Mouse (Mus musculus) neural tube, embryonic 11.5 days (tissue): ENCODE results near the gene Commd3. TPM values are rescaled to one million over a fixed set of nuclear protein-coding genes. Genes with fewer than 3 reads are reported as not detected.

Experiments used
- ATAC-seq: fragments of 200-750 bp; cut with Nextera tagmentation; 2 replicates; pipeline ENCODE4 v1.8.0; 2017; ENCODE audit warnings: moderate number of reproducible peaks, mild to moderate bottlenecking, moderate TSS enrichment, moderate library complexity; ENCODE audit not compliant: insufficient read depth, low FRiP score, low TSS enrichment
- DNase-seq: peaks from one replicate; pipeline ENCODE4 v3.0.0-alpha.2; 2015; ENCODE audit warnings: low spot score
- H3K27ac ChIP-seq: fragments of 300-500 bp; sonication (generic); 2 replicates; pipeline ENCODE4 v1.5.1; 2014; ENCODE audit warnings: low read depth, mild to moderate bottlenecking, low read length
- H3K27me3 ChIP-seq: fragments of 300-500 bp; sonication (generic); 2 replicates; pipeline ENCODE4 v1.6.1; 2014; ENCODE audit warnings: mild to moderate bottlenecking, low read length, mixed read lengths; ENCODE audit not compliant: control insufficient read depth, insufficient read depth
- H3K36me3 ChIP-seq: fragments of 300-500 bp; sonication (generic); 2 replicates; pipeline ENCODE4 v1.6.1; 2014; ENCODE audit warnings: mild to moderate bottlenecking, low read length, moderate library complexity, mixed read lengths; ENCODE audit not compliant: control insufficient read depth, insufficient read depth
- H3K4me1 ChIP-seq: fragments of 300-500 bp; sonication (generic); 2 replicates; pipeline ENCODE4 v1.6.1; 2014; ENCODE audit warnings: low read length, mixed read lengths; ENCODE audit not compliant: control insufficient read depth, insufficient read depth
- H3K4me2 ChIP-seq: fragments of 300-500 bp; sonication (generic); 2 replicates; pipeline ENCODE4 v1.6.1; 2014; ENCODE audit warnings: low read depth, mild to moderate bottlenecking, moderate library complexity
- H3K4me3 ChIP-seq: fragments of 300-500 bp; sonication (generic); 2 replicates; pipeline ENCODE4 v1.5.1; 2014; ENCODE audit warnings: low read depth, low read length
- H3K9ac ChIP-seq: fragments of 300-500 bp; sonication (generic); 2 replicates; pipeline ENCODE4 v1.6.1; 2014; ENCODE audit warnings: mild to moderate bottlenecking, low read length
- H3K9me3 ChIP-seq: fragments of 300-500 bp; sonication (generic); 2 replicates; pipeline ENCODE4 v1.6.1; 2016; ENCODE audit warnings: low read length; ENCODE audit not compliant: control insufficient read depth
- WGBS: fragments of 180-500 bp; shearing (Covaris S2); extraction: QIAGEN DNeasy Blood & Tissue Kit; methylation state at CpG from one replicate; pipeline ENCODE4 v1.1.7; 2014; 5-methylcytosine and 5-hydroxymethylcytosine counted together
- polyA plus RNA-seq: library from polyadenylated mRNA; unstranded; fragments of >200 nt; fragmentation: Nextera tagmentation; extraction: Ambion mirVana; gene quantifications from 2 replicates; pipeline ENCODE4 v1.2.1, GENCODE M21; 2014

Gene Commd3
- polyA plus RNA-seq, 1 experiment from 2014 or later: 145 TPM

GRCm38 (mm10) chr2:18673766-18674165 is 1.6 kb downstream of the Commd3 start:
- Histone ChIP-seq H3K36me3 (no peaks in the 10 kb centered on the region), H3K4me3 (no peak overlapping the region), H3K27me3 (peaks cover 4% of the 10 kb centered on the region), H3K4me1 (peaks cover 8% of the 10 kb centered on the region; the same call in 1 of the 2 replicates), H3K9ac (no peak overlapping the region), H3K27ac (no peak overlapping the region), H3K4me2 (no peak overlapping the region), H3K9me3 (no peaks in the 10 kb centered on the region)
- DNase-seq: no peak
- no peak for ATAC-seq
- 18% methylated on average over 4 of the region's 4 CpGs for WGBS

- no peak overlapping the region for H3K4me2 ChIP-seq
- H3K36me3 ChIP-seq: no peaks in the 10 kb centered on the region
- no peak overlapping the region for H3K9ac ChIP-seq
- no peak for ATAC-seq
- H3K9me3 ChIP-seq: no peaks in the 10 kb centered on the region
- no peak overlapping the region for H3K27ac ChIP-seq
- 26% methylated on average over 4 of the region's 4 CpGs for WGBS
- H3K4me1 ChIP-seq: peaks cover 8% of the 10 kb centered on the region; the same call in 1 of the 2 replicates
- peaks cover 8% of the 10 kb centered on the region for H3K27me3 ChIP-seq
- no peak overlapping the region for H3K4me3 ChIP-seq
- DNase-seq: no peak
Measured at GRCm38 (mm10) chr2:18674193-18674902, 2.2 kb downstream of the Commd3 start.

GRCm38 (mm10) chr2:18675681-18676456 is 3.7 kb downstream of the Commd3 start:
- DNase-seq (peak; percentile 60), ATAC-seq (no peak)
- H3K27me3 ChIP-seq: peaks cover 21% of the 10 kb centered on the region

GRCm38 (mm10) chr2:18676457-18676935 is 4.3 kb downstream of the Commd3 start:
- H3K4me2 ChIP-seq: peak overlapping the region; percentile 90
- H3K9me3 ChIP-seq: no peaks in the 10 kb centered on the region
- WGBS: 2% methylated on average over 10 of the region's 64 CpGs
- peak overlapping the region; percentile 90 for H3K4me3 ChIP-seq
- H3K27me3 ChIP-seq: peaks cover 25% of the 10 kb centered on the region
- ATAC-seq: peak; percentile 90
- H3K27ac ChIP-seq: peak overlapping the region; percentile 98
- H3K36me3 ChIP-seq: no peaks in the 10 kb centered on the region
- peak; percentile 90 for DNase-seq
- peaks cover 18% of the 10 kb centered on the region for H3K4me1 ChIP-seq
- H3K9ac ChIP-seq: peak overlapping the region; percentile 97

More at GRCm38 (mm10) chr2:18675681-18676456, 3.7 kb downstream of the Commd3 start:
- WGBS: under 1% methylated on average over 42 of the region's 42 CpGs
- Histone ChIP-seq H3K9ac (peak overlapping the region; percentile 97), H3K9me3 (no peaks in the 10 kb centered on the region), H3K4me1 (peaks cover 14% of the 10 kb centered on the region), H3K27ac (peak overlapping the region; percentile 98; the same call in 1 of the 2 replicates), H3K4me2 (peak overlapping the region; percentile 90), H3K4me3 (peak overlapping the region; percentile 90), H3K36me3 (no peaks in the 10 kb centered on the region)

GRCm38 (mm10) chr2:18676936-18677491 is 4.8 kb downstream of the Commd3 start, which contains the start of gene Bmi1:
Gene Bmi1 (plus strand): TSS chr2:18677018.
- DNase-seq (peak; percentile 80), ATAC-seq (peak; percentile 65)
- H3K36me3 ChIP-seq: no peaks in the 10 kb centered on the region
- H3K27me3 ChIP-seq: peaks cover 26% of the 10 kb centered on the region
- peaks cover 18% of the 10 kb centered on the region for H3K4me1 ChIP-seq
- peak within 1 kb of the TSS; percentile 97 for H3K9ac ChIP-seq
- H3K4me2 ChIP-seq: peak within 1 kb of the TSS; percentile 90
- peak within 1 kb of the TSS; percentile 98 for H3K27ac ChIP-seq
- WGBS: 0% methylated on average over 44 of the region's 77 CpGs
- H3K4me3 ChIP-seq: peak within 1 kb of the TSS; percentile 90
- H3K9me3 ChIP-seq: no peaks in the 10 kb centered on the region

GRCm38 (mm10) chr2:18677631-18678471 is 5.7 kb downstream of the Commd3 start:
- ATAC-seq (peak; percentile 12), DNase-seq (peak; percentile 76)
- peak overlapping the region; percentile 97 for H3K9ac ChIP-seq
- H3K9me3 ChIP-seq: no peaks in the 10 kb centered on the region
- peak overlapping the region; percentile 98 for H3K27ac ChIP-seq
- no peaks in the 10 kb centered on the region for H3K36me3 ChIP-seq
- peaks cover 33% of the 10 kb centered on the region for H3K27me3 ChIP-seq
- peak overlapping the region; percentile 90 for H3K4me3 ChIP-seq
- 0% methylated on average over 38 of the region's 55 CpGs for WGBS
- H3K4me2 ChIP-seq: peak overlapping the region; percentile 90
- peaks cover 18% of the 10 kb centered on the region for H3K4me1 ChIP-seq

GRCm38 (mm10) chr2:18679701-18680100 is 7.5 kb downstream of the Commd3 start:
- DNase-seq: no peak
- peaks cover 37% of the 10 kb centered on the region for H3K27me3 ChIP-seq
- H3K9me3 ChIP-seq: no peaks in the 10 kb centered on the region
- no peaks in the 10 kb centered on the region for H3K36me3 ChIP-seq
- no peak for ATAC-seq
- no peak overlapping the region for H3K9ac ChIP-seq
- no peak overlapping the region for H3K27ac ChIP-seq
- no peak overlapping the region for H3K4me2 ChIP-seq
- no peak overlapping the region for H3K4me3 ChIP-seq
- 9% methylated on average over 2 of the region's 2 CpGs for WGBS
- peaks cover 18% of the 10 kb centered on the region for H3K4me1 ChIP-seq

GRCm38 (mm10) chr2:18680501-18680900 is 8.3 kb downstream of the Commd3 start:
- H3K9me3 ChIP-seq: no peaks in the 10 kb centered on the region
- H3K27ac ChIP-seq: no peak overlapping the region
- peak overlapping the region; percentile 62 for H3K4me2 ChIP-seq
- DNase-seq (no peak), ATAC-seq (no peak)
- no peak overlapping the region for H3K9ac ChIP-seq
- no peaks in the 10 kb centered on the region for H3K36me3 ChIP-seq
- H3K4me1 ChIP-seq: peaks cover 18% of the 10 kb centered on the region
- 0% methylated on average over 4 of the region's 4 CpGs for WGBS
- H3K4me3 ChIP-seq: peak overlapping the region; percentile 19
- H3K27me3 ChIP-seq: peaks cover 37% of the 10 kb centered on the region
